Mouse (Mus musculus): ENCODE data around the gene Gpx1. TPM values are rescaled to one million over a fixed set of nuclear protein-coding genes. Genes with fewer than 3 reads are reported as not detected.
A peak's percentile ranks its signal among the peaks of the same experiment; 100 is the strongest.

Gene Gpx1
- total RNA-seq, 2 experiments from 2014 or later: 54.9 to 69.4 TPM

- no peak overlapping the region for H3K4me3 ChIP-seq
- peak; percentile 47; the same call in 1 of the 2 replicates for TF ChIP-seq CTCF (IDR thresholded peaks at IDR 0.05)
- peak overlapping the region; percentile 88 for H3K27ac ChIP-seq
- DNase-seq: peak; percentile 72
- intact Hi-C loops (cut with DNase I): loop anchor here (10.0 kb wide), 1 partner anchor 68 kb away; no protein-coding TSS in a partner anchor
Measured at GRCm38 (mm10) chr9:108386816-108387215, 48.1 kb downstream of the Gpx1 start.

DNA sequence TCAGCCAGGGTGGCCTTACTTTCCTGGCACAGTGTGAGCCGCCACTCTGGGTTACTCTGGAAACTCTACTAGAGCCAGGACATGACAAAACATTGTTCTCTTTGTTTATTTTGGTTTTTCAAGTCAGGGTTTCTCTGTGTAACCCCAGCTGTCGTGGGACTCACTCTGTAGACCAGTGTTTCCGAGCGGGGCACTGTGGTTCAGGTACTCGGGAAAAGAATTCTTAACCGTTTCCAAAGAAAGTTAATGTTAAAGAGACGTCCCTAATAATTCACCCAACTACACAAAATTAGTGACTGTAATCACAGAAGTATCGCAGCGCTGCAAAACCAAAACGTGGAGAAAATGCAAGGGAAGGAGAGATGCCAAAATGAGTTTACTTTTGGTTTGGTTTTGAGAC, 49.9 kb downstream of the Gpx1 start:
- DNase-seq: no peak
- Histone ChIP-seq H3K27ac (peak overlapping the region; percentile 88), H3K4me3 (no peak overlapping the region)
- TF ChIP-seq CTCF (IDR thresholded peaks at IDR 0.05): no peak
- intact Hi-C loops (cut with DNase I): loop anchor here (10.0 kb wide), 1 partner anchor 66 kb away; no protein-coding TSS in a partner anchor

DNA sequence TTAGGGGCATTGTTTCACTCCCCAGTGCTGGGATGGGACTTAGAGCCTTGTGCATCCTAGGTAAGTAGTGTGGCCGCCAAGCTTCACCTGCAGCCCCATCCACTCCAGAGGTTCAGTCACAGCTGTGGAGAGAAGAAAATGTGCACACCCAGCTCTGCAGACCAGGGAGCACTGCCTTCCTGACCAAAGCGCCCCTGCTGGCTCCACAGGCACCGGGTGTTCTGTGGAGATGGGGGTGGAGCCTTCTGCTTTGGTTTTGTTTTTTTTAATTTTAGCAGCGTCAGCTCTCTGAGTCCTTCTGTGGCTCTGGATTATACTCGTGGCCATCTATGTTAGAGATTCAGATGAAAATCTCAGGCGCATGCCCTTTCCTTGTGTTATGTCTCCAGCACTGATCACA, 50.5 kb downstream of the Gpx1 start:
- peak overlapping the region; percentile 88 for H3K27ac ChIP-seq
- 0 out of 2 replicates have a peak, but pooled peaks have one; percentile 13 for TF ChIP-seq CTCF (IDR thresholded peaks at IDR 0.05)
- H3K4me3 ChIP-seq: peak overlapping the region; percentile 5; the same call in 1 of the 2 replicates
- peak; percentile 39 for DNase-seq
- intact Hi-C loops (cut with DNase I): loop anchor here (10.0 kb wide), 1 partner anchor 66 kb away; no protein-coding TSS in a partner anchor

Other genes starting within 250 kb of the Gpx1 start
- gene Apeh, start 244.3 kb upstream of the Gpx1 start, total RNA-seq (2021): 10 to 100 TPM; 30.6 to 33.4 TPM
- under 1 TPM in 1 of 2 experiments, not detected in 1; 0.03 TPM for gene Bsn, start 148.5 kb upstream of the Gpx1 start, total RNA-seq (2021)
- 100 to 1,000 TPM; 170 to 229 TPM for gene Dag1, start 74.9 kb upstream of the Gpx1 start, total RNA-seq (2021)
- 10 to 100 TPM in 1 of 2 experiments, 1 to 10 TPM in 1; 9.3 to 11.9 TPM for gene Nicn1, start 48.5 kb upstream of the Gpx1 start, total RNA-seq (2021)
- gene Amt, start 42.0 kb upstream of the Gpx1 start, total RNA-seq (2021): 1 to 10 TPM; 1.0 to 1.4 TPM
- 100 to 1,000 TPM in 1 of 2 experiments, 10 to 100 TPM in 1; 95.0 to 122 TPM for gene Rhoa, start 32.8 kb upstream of the Gpx1 start, total RNA-seq (2021)
- gene Tcta, start 32.7 kb upstream of the Gpx1 start, total RNA-seq (2021): 10 to 100 TPM; 27.0 to 35.1 TPM
- gene Usp4, start 8.9 kb downstream of the Gpx1 start, total RNA-seq (2021): 10 to 100 TPM; 68.7 to 74.6 TPM
- 1 to 10 TPM in 1 of 2 experiments, under 1 TPM in 1; 0.92 to 1.5 TPM for gene 1700102P08Rik, start 53.9 kb downstream of the Gpx1 start, total RNA-seq (2021)
- not detected for gene Ccdc36, start 89.6 kb downstream of the Gpx1 start, total RNA-seq (2021)
- gene BC048562, start 97.6 kb downstream of the Gpx1 start, total RNA-seq (2021): not detected
- 10 to 100 TPM; 15.0 to 17.7 TPM for gene Ccdc71, start 121.6 kb downstream of the Gpx1 start, total RNA-seq (2021)
- 1 to 10 TPM; 1.7 to 2.5 TPM for gene Klhdc8b, start 122.7 kb downstream of the Gpx1 start, total RNA-seq (2021)
- 100 to 1,000 TPM; 104 to 171 TPM for gene Lamb2, start 140.8 kb downstream of the Gpx1 start, total RNA-seq (2021)
- 100 to 1,000 TPM; 124 TPM for gene Usp19, start 151.7 kb downstream of the Gpx1 start, total RNA-seq (2021)
- 10 to 100 TPM; 75.4 to 80.6 TPM for gene Qars, start 168.8 kb downstream of the Gpx1 start, total RNA-seq (2021)
- gene Qrich1, start 177.9 kb downstream of the Gpx1 start, total RNA-seq (2021): 10 to 100 TPM; 53.3 to 58.9 TPM
- 10 to 100 TPM; 59.7 to 67.4 TPM for gene Impdh2, start 221.4 kb downstream of the Gpx1 start, total RNA-seq (2021)
- 10 to 100 TPM; 20.6 to 39.2 TPM for gene Ndufaf3, start 228.5 kb downstream of the Gpx1 start, total RNA-seq (2021)
- 10 to 100 TPM in 1 of 2 experiments, 1 to 10 TPM in 1; 8.0 to 11.3 TPM for gene Dalrd3, start 231.0 kb downstream of the Gpx1 start, total RNA-seq (2021)
- 1 to 10 TPM; 6.7 to 7.3 TPM for gene Wdr6, start 239.8 kb downstream of the Gpx1 start, total RNA-seq (2021)